Mouse (Mus musculus) left cerebral cortex, adult 2 months (tissue): ENCODE measurements at regions not wholly inside any gene's neighbourhood (a gene's known extent, or its start where the extent isn't known, plus 50 kb on each side); places are given as distances from the start of the nearest gene placed in this dataset.

Experiments used
- DNase-seq, 2 experiments: peaks; one replicate each; pipeline ENCODE4 v3.0.0; 2021 to 2022; ENCODE audit warnings: low spot score in 2 of 2, mixed read lengths in 1 of 2; ENCODE audit errors: extremely low spot score in 1 of 2
- H3K27ac ChIP-seq: fragments of 200-600 bp; 2 replicates; pipeline ENCODE4 v1.8.1; 2022
- H3K4me3 ChIP-seq: fragments of 200-600 bp; 2 replicates; pipeline ENCODE4 v1.8.1; 2022
- CTCF ChIP-seq: fragments of 200-600 bp; IDR thresholded peaks from 2 replicates; pipeline ENCODE4 v1.8.1; 2022; ENCODE audit warnings: antibody characterized with exemption, mild to moderate bottlenecking, moderate library complexity
- intact Hi-C: fragments of 180-260 bp; cut with DNase I; formaldehyde crosslinking; loops from one replicate; pipeline ENCODE4 v1.15.1; 2025

- no peak for DNase-seq
- intact Hi-C loops: no loop called here
- TF ChIP-seq CTCF: no peak
Measured at GRCm38 (mm10) chr10:9529408-9529807, 145.6 kb downstream of the Samd5 start.

GRCm38 (mm10) chr10:9528066-9528465 is 146.9 kb downstream of the Samd5 start:
- intact Hi-C loops: no loop called here
- Histone ChIP-seq H3K27ac (no peak overlapping the region), H3K4me3 (no peak overlapping the region)
- no peak for DNase-seq
- no peak for TF ChIP-seq CTCF

More at GRCm38 (mm10) chr10:9529408-9529807, 145.6 kb downstream of the Samd5 start:
- no peak overlapping the region for H3K27ac ChIP-seq
- no peak overlapping the region for H3K4me3 ChIP-seq

- no peak for TF ChIP-seq CTCF
- Histone ChIP-seq H3K27ac (no peak overlapping the region), H3K4me3 (no peak overlapping the region)
- intact Hi-C loops: no loop called here
- no peak for DNase-seq
Measured at GRCm38 (mm10) chr10:9509764-9510390, 165.1 kb downstream of the Samd5 start.

GRCm38 (mm10) chr10:9509092-9509671 is 165.8 kb downstream of the Samd5 start:
- Histone ChIP-seq H3K27ac (no peak overlapping the region), H3K4me3 (no peak overlapping the region)
- DNase-seq: no peak
- intact Hi-C loops: no loop called here
- TF ChIP-seq CTCF: no peak

- Histone ChIP-seq H3K4me3 (no peak overlapping the region), H3K27ac (no peak overlapping the region)
- intact Hi-C loops: no loop called here
- no peak for TF ChIP-seq CTCF
- no peak for DNase-seq
Measured at GRCm38 (mm10) chr10:9503569-9504493, 171.2 kb downstream of the Samd5 start.

- no peak for DNase-seq
- Histone ChIP-seq H3K27ac (no peak overlapping the region), H3K4me3 (no peak overlapping the region)
- TF ChIP-seq CTCF: no peak
- intact Hi-C loops: no loop called here
Measured at GRCm38 (mm10) chr10:9498550-9498949, 176.5 kb downstream of the Samd5 start.

GRCm38 (mm10) chr10:9497021-9497420 is 178.0 kb downstream of the Samd5 start:
- Histone ChIP-seq H3K4me3 (no peak overlapping the region), H3K27ac (no peak overlapping the region)
- no peak for TF ChIP-seq CTCF
- intact Hi-C loops: no loop called here
- DNase-seq: no peak

- no peak for TF ChIP-seq CTCF
- Histone ChIP-seq H3K4me3 (no peak overlapping the region), H3K27ac (no peak overlapping the region)
- intact Hi-C loops: no loop called here
- DNase-seq: no peak
Measured at GRCm38 (mm10) chr10:9495143-9495651, 179.8 kb downstream of the Samd5 start.

- no peak for DNase-seq
- TF ChIP-seq CTCF: no peak
- intact Hi-C loops: no loop called here
- no peak overlapping the region for H3K4me3 ChIP-seq
- H3K27ac ChIP-seq: no peak overlapping the region
Measured at GRCm38 (mm10) chr10:9490416-9490815, 184.6 kb downstream of the Samd5 start.

GRCm38 (mm10) chr10:9462361-9462760 is 212.6 kb downstream of the Samd5 start:
- intact Hi-C loops: loop anchor here (10.0 kb wide), 1 partner anchor 212 kb away; the partner anchor contains the start of gene Samd5
- no peak overlapping the region for H3K4me3 ChIP-seq
- DNase-seq: peak; percentile 19 to 22
- no peak overlapping the region for H3K27ac ChIP-seq
- TF ChIP-seq CTCF: no peak

- no peak for DNase-seq
- intact Hi-C loops: no loop called here
- TF ChIP-seq CTCF: no peak
- no peak overlapping the region for H3K27ac ChIP-seq
- no peak overlapping the region for H3K4me3 ChIP-seq
Measured at GRCm38 (mm10) chr10:9459145-9459544, 215.9 kb downstream of the Samd5 start.

- intact Hi-C loops: no loop called here
- Histone ChIP-seq H3K27ac (no peak overlapping the region), H3K4me3 (no peak overlapping the region)
- TF ChIP-seq CTCF: no peak
- DNase-seq: no peak
Measured at GRCm38 (mm10) chr10:9458466-9458865, 216.5 kb downstream of the Samd5 start.
